Mouse (Mus musculus) CH12.LX (cell line): ENCODE measurements around the gene Atp5b. TPM values are rescaled to one million over a fixed set of nuclear protein-coding genes. Genes with fewer than 3 reads are reported as not detected.

Experiments used
- DNase-seq: peaks from one replicate; pipeline ENCODE4 v3.0.0-alpha.2; 2013; ENCODE audit errors: extremely low read depth
- H3K27ac ChIP-seq: 2 replicates; pipeline ENCODE4 v1.5.1; 2012; ENCODE audit warnings: low read depth, mild to moderate bottlenecking, control low read depth, moderate library complexity; ENCODE audit not compliant: insufficient read depth
- H3K27me3 ChIP-seq: replicated peaks from 2 replicates; pipeline ENCODE3; 2012; ENCODE audit warnings: inconsistent platforms
- H3K36me3 ChIP-seq, 2 experiments: replicated peaks in 1 of 2; 2 replicates each; pipeline versions ENCODE3 to v1.6.1; 2012; ENCODE audit warnings: inconsistent platforms in 1 of 2, low read length in 1 of 2, mild to moderate bottlenecking in 1 of 2, mixed read lengths in 1 of 2, moderate library complexity in 1 of 2; ENCODE audit not compliant: control insufficient read depth in 1 of 2, insufficient read depth in 1 of 2
- H3K4me1 ChIP-seq, 2 experiments: 2 replicates each; pipeline ENCODE4 v1.6.1; 2012; ENCODE audit warnings: inconsistent platforms in 1 of 2, moderate library complexity in 1 of 2; ENCODE audit not compliant: insufficient read depth in 2 of 2, control insufficient read depth in 1 of 2
- H3K4me2 ChIP-seq: 2 replicates; pipeline ENCODE4 v1.6.1; 2012; ENCODE audit warnings: low read depth, mild to moderate bottlenecking, control low read depth; ENCODE audit not compliant: poor library complexity, insufficient read depth, severe bottlenecking
- H3K4me3 ChIP-seq, 3 experiments: fragments of 150-350 bp in 1 of 3; sonication (generic) in 1 of 3; replicated peaks in 1 of 3; 2 replicates each; pipeline versions ENCODE3 to v1.5.1; 2011 to 2012; ENCODE audit warnings: low read depth in 2 of 3, low read length in 2 of 3, mild to moderate bottlenecking in 2 of 3, moderate library complexity in 2 of 3, control low read depth in 1 of 3, improper control_type of control experiment in 1 of 3, inconsistent platforms in 1 of 3, mixed read lengths in 1 of 3; ENCODE audit not compliant: poor library complexity in 1 of 3
- H3K79me2 ChIP-seq: replicated peaks from 2 replicates; pipeline ENCODE4 v1.6.1; 2012; ENCODE audit warnings: mild to moderate bottlenecking, moderate library complexity; ENCODE audit not compliant: control insufficient read depth, poor library complexity, insufficient read depth, severe bottlenecking; ENCODE audit errors: extremely low read depth
- H3K9ac ChIP-seq: 2 replicates; pipeline ENCODE4 v1.6.1; 2012; ENCODE audit warnings: low read depth, mild to moderate bottlenecking, control low read depth, moderate library complexity; ENCODE audit not compliant: insufficient read depth
- H3K9me3 ChIP-seq: replicated peaks from 2 replicates; pipeline ENCODE3; 2012; ENCODE audit warnings: low read length, inconsistent platforms, mixed read lengths
- E2F4 ChIP-seq: IDR thresholded peaks from 2 replicates; pipeline ENCODE4 v1.6.1; 2011; ENCODE audit warnings: low read depth, low read length, improper control_type of control experiment; ENCODE audit not compliant: insufficient replicate concordance
- GABPA ChIP-seq: IDR thresholded peaks from 2 replicates; pipeline ENCODE4 v1.6.1; 2012; ENCODE audit warnings: low read depth, low read length, improper control_type of control experiment, inconsistent platforms; ENCODE audit not compliant: insufficient replicate concordance
- HCFC1 ChIP-seq: IDR thresholded peaks from 2 replicates; pipeline ENCODE4 v1.6.1; 2012; ENCODE audit warnings: low read depth, mild to moderate bottlenecking, inconsistent platforms, low read length, improper control_type of control experiment
- JUN ChIP-seq: IDR thresholded peaks from 2 replicates; pipeline ENCODE4 v1.6.1; 2011; ENCODE audit warnings: low read depth, mild to moderate bottlenecking, low read length, improper control_type of control experiment, moderate library complexity; ENCODE audit not compliant: insufficient read depth
- MAX ChIP-seq: IDR thresholded peaks from 2 replicates; pipeline ENCODE4 v1.6.1; 2011; ENCODE audit warnings: low read length, improper control_type of control experiment
- MAZ ChIP-seq: IDR thresholded peaks from 2 replicates; pipeline ENCODE4 v1.6.1; 2012; ENCODE audit warnings: low read depth, mild to moderate bottlenecking, inconsistent platforms, low read length, improper control_type of control experiment, moderate library complexity
- MEF2A ChIP-seq: IDR thresholded peaks from 2 replicates; pipeline ENCODE4 v1.6.1; 2014; ENCODE audit warnings: low read depth, mild to moderate bottlenecking, inconsistent platforms, low read length, improper control_type of control experiment, borderline replicate concordance
- MXI1 ChIP-seq: IDR thresholded peaks from 2 replicates; pipeline ENCODE4 v1.6.1; 2011; ENCODE audit warnings: mild to moderate bottlenecking, low read depth, low read length, improper control_type of control experiment
- NRF1 ChIP-seq: IDR thresholded peaks from 2 replicates; pipeline ENCODE4 v1.6.1; 2014; ENCODE audit warnings: low read depth, mild to moderate bottlenecking, inconsistent platforms, low read length, improper control_type of control experiment, moderate library complexity
- POLR2AphosphoS2 ChIP-seq: IDR thresholded peaks from 2 replicates; pipeline ENCODE4 v1.6.1; 2011; ENCODE audit warnings: low read depth, low read length, improper control_type of control experiment
- SIN3A ChIP-seq: IDR thresholded peaks from 2 replicates; pipeline ENCODE4 v1.6.1; 2012; ENCODE audit warnings: low read length, improper control_type of control experiment, inconsistent platforms
- SMC3 ChIP-seq: IDR thresholded peaks from 2 replicates; pipeline ENCODE4 v1.6.1; 2011; ENCODE audit warnings: low read depth, low read length, improper control_type of control experiment
- TBP ChIP-seq: conservative IDR thresholded peaks from 2 replicates; pipeline ENCODE4 v1.6.1; 2011; ENCODE audit warnings: low read depth, low read length, improper control_type of control experiment
- TCF12 ChIP-seq: IDR thresholded peaks from 2 replicates; pipeline ENCODE4 v1.6.1; 2014; ENCODE audit warnings: low read depth, mild to moderate bottlenecking, inconsistent platforms, low read length, improper control_type of control experiment
- UBTF ChIP-seq: IDR thresholded peaks from 2 replicates; pipeline ENCODE4 v1.6.1; 2012; ENCODE audit warnings: low read depth, mild to moderate bottlenecking, inconsistent platforms, low read length, improper control_type of control experiment, moderate library complexity
- USF2 ChIP-seq: conservative IDR thresholded peaks from 2 replicates; pipeline ENCODE4 v1.6.1; 2011; ENCODE audit warnings: low read depth, low read length, improper control_type of control experiment
- ZNF384 ChIP-seq: IDR thresholded peaks from 2 replicates; pipeline ENCODE4 v1.6.1; 2012; ENCODE audit warnings: low read depth, low read length, improper control_type of control experiment, inconsistent platforms
- dilution Hi-C: fragments of 300-500 bp; cut with MboI; formaldehyde crosslinking; loops from 2 replicates; pipeline ENCODE4 v1.14.3; 2020; ENCODE audit warnings: low sequenced_read_pairs; ENCODE audit not compliant: extremely low pct_unique_long_range_greater_than_20kb, extremely low pct_ligation_motif_present
- in situ Hi-C: fragments of 300-500 bp; cut with MboI; formaldehyde crosslinking; loops from 3 replicates; pipeline ENCODE4 v1.14.3; 2019; ENCODE audit warnings: low sequenced_read_pairs, low pct_ligation_motif_present, low pct_unique_long_range_greater_than_20kb, mixed read lengths
- polyA plus RNA-seq: library from polyadenylated mRNA; unstranded; fragments of >175 nt; gene quantifications from 2 replicates; pipeline ENCODE4 v1.2.1, GENCODE M21; 2012; ENCODE audit warnings: low read depth; ENCODE audit not compliant: insufficient read length
- total RNA-seq, 2 experiments: library from RNA; depleted of rRNA; stranded (reverse); fragments of 300-350 nt in 1 of 2; fragments of >200 nt in 1 of 2; gene quantifications; 2 replicates each; pipeline ENCODE4 v1.2.3; 2012 to 2014

Atp5b gene
- total and polyA plus RNA-seq, 3 experiments: 1,607 to 1,775 (median 1,695) TPM

DNA sequence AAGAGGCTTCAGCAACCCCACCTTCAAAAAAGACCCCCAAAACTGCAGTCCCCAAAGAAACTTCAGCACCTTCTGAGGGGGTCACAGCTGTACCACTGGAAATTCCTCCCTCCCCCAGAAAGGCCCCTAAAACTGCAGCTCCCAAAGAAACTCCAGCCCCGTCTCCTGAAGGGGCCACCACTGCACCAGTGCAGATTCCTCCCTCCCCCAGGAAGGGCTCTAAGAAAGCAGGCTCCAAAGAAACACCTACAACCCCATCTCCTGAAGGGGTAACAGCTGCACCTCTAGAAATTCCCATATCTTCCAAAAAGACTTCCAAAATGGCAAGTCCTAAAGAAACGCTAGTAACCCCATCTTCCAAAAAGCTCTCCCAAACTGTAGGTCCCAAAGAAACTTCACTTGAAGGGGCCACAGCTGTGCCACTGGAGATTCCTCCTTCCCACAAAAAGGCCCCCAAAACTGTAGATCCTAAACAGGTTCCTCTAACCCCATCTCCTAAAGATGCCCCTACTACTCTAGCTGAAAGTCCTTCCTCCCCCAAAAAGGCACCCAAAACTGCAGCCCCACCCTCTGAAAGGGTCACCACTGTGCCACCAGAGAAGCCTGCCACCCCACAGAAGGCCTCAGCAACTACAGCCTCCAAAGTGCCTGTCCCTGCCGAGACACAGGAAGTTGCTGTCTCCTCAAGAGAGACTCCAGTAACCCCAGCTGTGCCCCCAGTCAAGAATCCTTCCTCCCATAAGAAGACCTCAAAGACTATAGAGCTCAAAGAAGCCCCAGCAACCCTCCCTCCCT, 39.8 kb upstream of the Atp5b start:
- no peak overlapping the region for H3K4me2 ChIP-seq
- H3K36me3 ChIP-seq: peaks cover 65 to 95% of the 10 kb centered on the region in 2 experiments
- dilution Hi-C loops (no loop called here), in situ Hi-C loops (no loop called here)
- H3K9me3 ChIP-seq: no peaks in the 10 kb centered on the region
- TF ChIP-seq SMC3 (no peak), TBP (no peak)
- no peak overlapping the region for H3K9ac ChIP-seq
- no peak overlapping the region for H3K4me3 ChIP-seq
- H3K4me1 ChIP-seq: peaks cover 12 to 57% of the 10 kb centered on the region in 2 experiments
- H3K27me3 ChIP-seq: no peaks in the 10 kb centered on the region
- no peak overlapping the region for H3K27ac ChIP-seq
- H3K79me2 ChIP-seq: peaks cover 83% of the 10 kb centered on the region
- DNase-seq: no peak

DNA sequence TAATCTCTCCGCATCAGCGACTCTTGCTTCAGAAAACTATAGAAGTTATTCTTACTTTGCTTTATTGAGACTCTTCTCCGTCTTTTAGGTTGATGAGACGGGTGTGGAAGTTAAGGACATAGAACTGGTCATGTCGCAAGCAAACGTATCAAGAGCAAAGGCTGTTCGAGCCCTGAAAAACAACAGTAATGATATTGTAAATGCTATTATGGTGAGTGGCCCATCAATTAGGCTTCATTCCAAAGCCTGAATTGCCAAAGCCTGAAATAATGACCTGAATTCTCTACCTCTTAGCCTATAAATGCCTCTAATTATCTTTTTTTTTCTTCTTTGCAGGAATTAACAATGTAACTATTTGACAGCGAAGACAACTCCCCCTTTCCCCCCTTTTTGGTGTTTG, 34.9 kb upstream of the Atp5b start:
- Histone ChIP-seq H3K4me2 (no peak overlapping the region), H3K4me1 (peaks cover 0 to 14% of the 10 kb centered on the region in 2 experiments; a peak in 2 of 4 replicates), H3K4me3 (no peak overlapping the region), H3K9me3 (no peaks in the 10 kb centered on the region), H3K79me2 (peaks cover 34% of the 10 kb centered on the region), H3K27me3 (no peaks in the 10 kb centered on the region), H3K9ac (no peak overlapping the region), H3K36me3 (peaks cover 56 to 79% of the 10 kb centered on the region in 2 experiments), H3K27ac (no peak overlapping the region)
- dilution Hi-C loops: no loop called here
- TF ChIP-seq NRF1 (no peak), JUN (no peak), HCFC1 (no peak), ZNF384 (no peak), MAX (no peak), TCF12 (no peak), USF2 (no peak), MEF2A (no peak), E2F4 (no peak), GABPA (no peak), SMC3 (no peak), SIN3A (no peak), POLR2AphosphoS2 (no peak), MXI1 (no peak), MAZ (no peak), UBTF (no peak)
- in situ Hi-C loops: no loop called here
- DNase-seq: no peak
